Mouse (Mus musculus) kidney, adult 2 months (tissue): Measurements from ENCODE around the gene Clk2.

Experiments
- CTCF ChIP-seq: fragments of 200-500 bp; conservative IDR thresholded peaks from 2 replicates; pipeline ENCODE4 v1.5.1; 2011; ENCODE audit warnings: low read depth, mild to moderate bottlenecking, control low read depth, low read length, moderate library complexity, mixed read lengths; ENCODE audit not compliant: insufficient read depth, insufficient read length
- POLR2A ChIP-seq: fragments of 200-500 bp; IDR thresholded peaks from one replicate; pipeline ENCODE4 v1.6.1; 2011; ENCODE audit warnings: low read depth, low read length, control low read depth

- TF ChIP-seq POLR2A, result no peak
- TF ChIP-seq CTCF, result no peak
Measured at GRCm38 (mm10) chr3:89214681-89215411, 50.3 kb downstream of the Clk2 start, which contains the start of gene Thbs3.
